ENCODE assay signal across 13 mouse cellular contexts in genomic region chr4:117831920-117832691, GRCm38 (mm10). TPM values are rescaled to one million over a fixed set of nuclear protein-coding genes. Genes with fewer than 3 reads are reported as not detected.
DNase-seq lines count a peak whose midpoint lies in the region; ATAC-seq and TF ChIP-seq lines count a peak whose summit lies in the region.
"Had no signal": no experiment of that assay in that cellular context is flagged by ENCODE, and none has a peak within 500 bp of the region (broad histone marks: within the 10 kb centered on the region; RNA-seq: fewer than 3 reads in every experiment).

No protein-coding gene starts in this region.

- no peak for ATAC-seq in kidney, postnatal 0 days (replicated peaks; ENCODE audit: low FRiP score, low read depth)
- ATAC-seq in hindbrain, embryonic 11.5 days (ENCODE audit: low FRiP score): no peak

- TF ChIP-seq POLR2A in myocyte (IDR thresholded peaks at IDR 0.05; ENCODE audit: insufficient read length, low read depth): no peak

- H3K27ac ChIP-seq in kidney, postnatal 0 days: no peak overlapping the region
- no peak overlapping the region for H3K27ac ChIP-seq in hindbrain, embryonic 11.5 days (ENCODE audit: low read depth, low read length)
- H3K27ac ChIP-seq: embryonic facial prominence, embryonic 13.5 days; limb, embryonic 13.5 days had no signal

- peaks cover 16% of the 10 kb centered on the region; the same call in 1 of the 2 replicates for H3K4me1 ChIP-seq in kidney, postnatal 0 days (replicated peaks; ENCODE audit: insufficient read depth, low read length)
- no peaks in the 10 kb centered on the region; the same call in none of the 2 replicates for H3K4me1 ChIP-seq in hindbrain, embryonic 11.5 days (replicated peaks; ENCODE audit: control insufficient read depth, insufficient read depth, low read length)

- H3K4me3 ChIP-seq in kidney, postnatal 0 days (replicated peaks; ENCODE audit: low read depth, low read length): no peak overlapping the region
- no peak overlapping the region for H3K4me3 ChIP-seq in myocyte
- no peak overlapping the region for H3K4me3 ChIP-seq in hindbrain, embryonic 11.5 days (ENCODE audit: low read depth, low read length)
- H3K4me3 ChIP-seq: embryonic facial prominence, embryonic 13.5 days; limb, embryonic 13.5 days had no signal

- peaks cover 5% of the 10 kb centered on the region for H3K79me2 ChIP-seq in myocyte (ENCODE audit: control insufficient read depth, insufficient read depth)

- H3K9ac ChIP-seq in kidney, postnatal 0 days (ENCODE audit: low read depth, low read length): no peak overlapping the region
- no peak overlapping the region for H3K9ac ChIP-seq in hindbrain, embryonic 11.5 days (ENCODE audit: low read depth, low read length)
- H3K9ac ChIP-seq: embryonic facial prominence, embryonic 13.5 days; limb, embryonic 13.5 days had no signal

- no peak overlapping the region for H3ac ChIP-seq in myocyte (ENCODE audit: control insufficient read depth, insufficient read length)

- no peaks in the 10 kb centered on the region for H3K36me3 ChIP-seq in kidney, postnatal 0 days (ENCODE audit: insufficient read depth, low read length)
- H3K36me3 ChIP-seq in myocyte (ENCODE audit: control insufficient read depth, insufficient read depth): no peaks in the 10 kb centered on the region
- no peaks in the 10 kb centered on the region for H3K36me3 ChIP-seq in hindbrain, embryonic 11.5 days (ENCODE audit: control insufficient read depth, insufficient read depth, low read length)
- H3K36me3 ChIP-seq: embryonic facial prominence, embryonic 13.5 days; limb, embryonic 13.5 days had no signal

- peak; percentile 96 for DNase-seq in heart, adult 11 months
- DNase-seq in heart, postnatal 25 days (ENCODE audit: low spot score): no peak
- DNase-seq in c-Kit-negative CD71-positive TER-119-positive erythroid progenitor cells, embryonic 14.5 days (ENCODE audit: low read depth, low spot score): peak; percentile 77
- peak; percentile 23 for DNase-seq in kidney, postnatal 0 days (ENCODE audit: low spot score)
- no peak for DNase-seq in hindbrain, embryonic 11.5 days (ENCODE audit: low spot score)
- no peak for DNase-seq in frontal cortex, postnatal 25 days (ENCODE audit: low spot score in 2 of 2)
- DNase-seq in embryo, embryonic 10.5 days (ENCODE audit: low spot score): no peak
- DNase-seq: adrenal gland, postnatal 14 days; thymus, postnatal 4 days had no signal

- 64% methylated on average over 9 of the region's 9 CpGs for WGBS in kidney, postnatal 0 days
- 82% methylated on average over 9 of the region's 9 CpGs for WGBS in hindbrain, embryonic 11.5 days

- no peaks in the 10 kb centered on the region for H3K9me3 ChIP-seq in kidney, postnatal 0 days (replicated peaks; ENCODE audit: low read length)
- no peaks in the 10 kb centered on the region for H3K9me3 ChIP-seq in hindbrain, embryonic 11.5 days (ENCODE audit: control insufficient read depth, low read length)
- H3K9me3 ChIP-seq: embryonic facial prominence, embryonic 13.5 days; limb, embryonic 13.5 days had no signal

- no peak overlapping the region for H3K4me2 ChIP-seq in kidney, postnatal 0 days (ENCODE audit: low read length)
- peak overlapping the region; percentile 30 for H3K4me2 ChIP-seq in myocyte (ENCODE audit: low read depth)
- no peak overlapping the region for H3K4me2 ChIP-seq in hindbrain, embryonic 11.5 days (replicated peaks; ENCODE audit: low read depth, low read length)
- H3K4me2 ChIP-seq: embryonic facial prominence, embryonic 13.5 days; limb, embryonic 13.5 days had no signal

- intact Hi-C loops in heart, postnatal 25 days (cut with DNase I): no loop called here

- H3K27me3 ChIP-seq in kidney, postnatal 0 days (ENCODE audit: insufficient read depth, low read length): no peaks in the 10 kb centered on the region
- no peaks in the 10 kb centered on the region for H3K27me3 ChIP-seq in myocyte (ENCODE audit: control insufficient read depth, insufficient read depth, insufficient read length)
- peaks cover 2% of the 10 kb centered on the region; the same call in 1 of the 2 replicates for H3K27me3 ChIP-seq in hindbrain, embryonic 11.5 days (ENCODE audit: control insufficient read depth, insufficient read depth, low read length)

- no peak for TF ChIP-seq CTCF in kidney, postnatal 0 days (IDR thresholded peaks at IDR 0.05; ENCODE audit: low read depth)

TF ChIP-seq in myocyte, 11 proteins besides CTCF, POLR2A, EP300 and RAD21:
- TF ChIP-seq TCF3 (IDR thresholded peaks at IDR 0.05; ENCODE audit: insufficient read length, low read depth) (no peak), POLR2AphosphoS2 (IDR thresholded peaks at IDR 0.05; ENCODE audit: insufficient read length, low read depth) (no peak), TCF12 (IDR thresholded peaks at IDR 0.05; ENCODE audit: insufficient read depth, poor library complexity, severe bottlenecking) (no peak), E2F4 (IDR thresholded peaks at IDR 0.05; ENCODE audit: insufficient read depth) (no peak), MYOD1 (IDR thresholded peaks at IDR 0.05; ENCODE audit: control insufficient read depth in 1 of 3, insufficient read length in 2 of 3, low read depth in 2 of 3) (peak in 1 of 3 experiments; percentile 52), SRF (IDR thresholded peaks at IDR 0.05; ENCODE audit: control insufficient read depth, insufficient read length, low read depth) (no peak), MYOG (IDR thresholded peaks at IDR 0.05; ENCODE audit: control insufficient read depth in 1 of 3, insufficient read depth in 1 of 3, insufficient read length in 2 of 3, low read depth in 2 of 3) (peak in 1 of 3 experiments; percentile 75), CEBPB (IDR thresholded peaks at IDR 0.05; ENCODE audit: insufficient read depth, poor library complexity, severe bottlenecking) (no peak), MAX (IDR thresholded peaks at IDR 0.05; ENCODE audit: low read depth) (no peak), REST (IDR thresholded peaks at IDR 0.05; ENCODE audit: insufficient read depth, insufficient read length) (no peak), USF1 (IDR thresholded peaks at IDR 0.05; ENCODE audit: low read depth) (no peak)
TF ChIP-seq in myocyte: peak in this region for 2.

RNA-seq across cellular contexts. Expression of gene Slc6a9, which starts 2.2 kb away (rescaled TPM):
- total RNA-seq in heart, postnatal 25 days (2021): 1 to 10 TPM; 2.6 to 2.7 TPM
- polyA plus RNA-seq in kidney, postnatal 0 days (2015; fragmentation: Nextera tagmentation; extraction: Ambion mirVana): 8.6 and 9.0 TPM in 2 replicates
- 129 TPM for polyA plus RNA-seq in myocyte (2012; fragmentation: generic; extraction: Trizol)
- polyA plus RNA-seq in hindbrain, embryonic 11.5 days (2014; fragmentation: Nextera tagmentation; extraction: Ambion mirVana): 6.2 and 7.1 TPM in 2 replicates

RNA-seq across cellular contexts. Expression of gene Ccdc24, which starts 40.3 kb away (rescaled TPM):
- total RNA-seq in heart, postnatal 25 days (2021): under 1 TPM; 0.13 to 0.39 TPM
- polyA plus RNA-seq in kidney, postnatal 0 days (2015; fragmentation: Nextera tagmentation; extraction: Ambion mirVana): 0.97 and 1.1 TPM in 2 replicates
- polyA plus RNA-seq in myocyte (2012; fragmentation: generic; extraction: Trizol): 1.8 TPM
- polyA plus RNA-seq in hindbrain, embryonic 11.5 days (2014; fragmentation: Nextera tagmentation; extraction: Ambion mirVana): 1.7 and 1.8 TPM in 2 replicates
- total RNA-seq: hematopoietic stem cell, adult 5-6 weeks had no signal

RNA-seq across cellular contexts. Expression of gene B4galt2, which starts 51.2 kb away (rescaled TPM):
- total RNA-seq in heart, postnatal 25 days (2021): 1 to 10 TPM; 4.5 to 5.2 TPM
- polyA plus RNA-seq in kidney, postnatal 0 days (2015; fragmentation: Nextera tagmentation; extraction: Ambion mirVana): 17.1 and 18.2 TPM in 2 replicates
- 41.6 TPM for polyA plus RNA-seq in myocyte (2012; fragmentation: generic; extraction: Trizol)
- polyA plus RNA-seq in hindbrain, embryonic 11.5 days (2014; fragmentation: Nextera tagmentation; extraction: Ambion mirVana): 27.3 and 27.9 TPM in 2 replicates
- total RNA-seq: hematopoietic stem cell, adult 5-6 weeks had no signal

RNA-seq across cellular contexts. Expression of gene Atp6v0b, which starts 55.0 kb away (rescaled TPM):
- total RNA-seq in heart, postnatal 25 days (2021): 100 to 1,000 TPM; 111 to 127 TPM
- 374 and 379 TPM in 2 replicates for polyA plus RNA-seq in kidney, postnatal 0 days (2015; fragmentation: Nextera tagmentation; extraction: Ambion mirVana)
- 470 TPM for polyA plus RNA-seq in myocyte (2012; fragmentation: generic; extraction: Trizol)
- 233 and 246 TPM in 2 replicates for polyA plus RNA-seq in hindbrain, embryonic 11.5 days (2014; fragmentation: Nextera tagmentation; extraction: Ambion mirVana)

RNA-seq across cellular contexts. Expression of gene Dph2, which starts 59.7 kb away (rescaled TPM):
- 1 to 10 TPM; 3.2 to 4.4 TPM for total RNA-seq in heart, postnatal 25 days (2021)
- polyA plus RNA-seq in kidney, postnatal 0 days (2015; fragmentation: Nextera tagmentation; extraction: Ambion mirVana): 12.5 and 14.2 TPM in 2 replicates
- 8.5 TPM for polyA plus RNA-seq in myocyte (2012; fragmentation: generic; extraction: Trizol)
- 21.0 and 26.8 TPM in 2 replicates for polyA plus RNA-seq in hindbrain, embryonic 11.5 days (2014; fragmentation: Nextera tagmentation; extraction: Ambion mirVana)

Comparison
In these comparisons a context has a peak if more than half of its experiments do, and no peak if none do; other contexts are left out.
1. DNase-seq: peak in heart, adult 11 months (single experiment), c-Kit-negative CD71-positive TER-119-positive erythroid progenitor cells, embryonic 14.5 days (single experiment) and kidney, postnatal 0 days (single experiment); none in heart, postnatal 25 days (single experiment), hindbrain, embryonic 11.5 days (single experiment), frontal cortex, postnatal 25 days (0 of 2) and embryo, embryonic 10.5 days (single experiment).
2. RNA of gene Slc6a9, which starts 2.2 kb away (polyA plus RNA-seq): 129 TPM in myocyte (single experiment); 8.6 to 9.0 TPM in kidney, postnatal 0 days and 6.2 to 7.1 TPM in hindbrain, embryonic 11.5 days; every median in the first group is over 10 times any median in the second.